Mouse (Mus musculus): ENCODE data around the gene Slc22a4. TPM values are rescaled to one million over a fixed set of nuclear protein-coding genes. Genes with fewer than 3 reads are reported as not detected.
"Not testable (repeated sequence)": the region's sequence is repeated elsewhere in the genome, so short reads cannot be mapped to it uniquely, and the experiment has no call there.

Gene Slc22a4
- polyA plus RNA-seq, 1 experiment from 2014 or later, result 36.7 TPM

DNA sequence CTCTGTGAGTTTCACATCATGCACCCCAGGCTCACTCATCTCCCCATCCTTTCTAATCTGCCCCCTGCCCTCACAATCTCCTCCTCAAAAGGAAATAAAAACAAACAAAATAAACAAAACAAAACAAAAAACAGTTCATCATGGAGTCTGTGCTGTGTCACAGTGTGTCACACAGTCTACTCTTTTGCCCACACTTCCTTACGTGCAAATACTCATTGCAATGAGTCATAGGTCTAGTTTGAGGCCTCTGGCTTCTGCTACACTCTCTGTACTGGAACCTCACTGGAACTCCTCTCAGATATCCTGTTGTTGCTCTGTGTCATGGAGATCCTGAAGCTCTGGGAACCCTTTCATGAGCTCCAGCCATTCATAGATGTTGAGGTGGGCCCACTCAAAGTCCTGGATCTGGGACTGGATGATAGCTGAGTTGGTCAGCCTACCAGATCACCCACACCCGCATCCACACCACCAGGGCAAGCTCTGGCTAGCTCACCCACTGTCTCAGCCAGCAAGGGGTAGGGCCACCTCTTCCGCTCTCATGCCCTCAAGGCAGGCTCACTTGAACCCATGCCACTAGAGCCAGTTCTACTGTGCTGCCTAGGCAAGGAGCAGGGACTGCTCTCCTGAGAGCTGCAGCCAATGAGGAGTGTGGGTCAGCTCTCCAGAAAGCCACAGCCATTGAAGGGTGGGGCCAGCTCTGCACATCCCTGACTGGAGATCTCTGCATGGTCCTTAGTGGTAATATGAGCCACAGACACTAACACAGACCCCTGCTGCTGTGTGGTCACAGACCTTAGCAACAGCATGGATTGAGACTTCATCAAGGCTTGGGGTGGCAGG, 8.8 kb downstream of the Slc22a4 start:
- Histone ChIP-seq H3K4me3 (replicated peaks) (no peak overlapping the region), H3K27me3 (no peaks in the 10 kb centered on the region), H3K9me3 (replicated peaks) (no peaks in the 10 kb centered on the region), H3K4me2 (no peak overlapping the region), H3K4me1 (replicated peaks) (peaks cover 51% of the 10 kb centered on the region), H3K36me3 (replicated peaks) (peaks cover 84% of the 10 kb centered on the region), H3K27ac (replicated peaks) (0 out of 2 replicates have a peak overlapping the region, but pooled peaks have one; percentile 26), H3K9ac (no peak overlapping the region)
- 79% methylated on average over 3 of the region's 3 CpGs for WGBS (ENCODE audit: insufficient replicate concordance)
- ATAC-seq (ENCODE audit: insufficient read depth), result no peak

DNA sequence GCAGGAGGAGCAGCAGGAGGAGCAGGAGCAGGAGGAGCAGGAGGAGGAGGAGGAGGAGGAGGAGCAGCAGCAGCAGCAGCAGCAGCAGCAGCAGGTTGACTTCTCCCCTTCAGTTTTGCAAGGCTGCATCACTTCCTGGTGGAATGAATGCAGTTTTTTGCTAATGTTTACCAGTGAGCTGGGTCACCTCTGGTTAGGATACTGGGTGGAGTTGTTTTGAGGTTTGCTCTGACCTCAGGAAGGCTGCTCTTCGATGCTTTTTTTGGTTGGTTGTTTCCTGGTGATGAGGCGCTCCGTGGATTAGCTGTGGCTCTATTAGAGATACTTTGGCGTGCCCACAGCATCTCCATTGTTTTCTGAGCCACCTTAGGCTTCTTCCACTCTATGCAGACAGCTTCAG, 10.3 kb downstream of the Slc22a4 start:
- WGBS (ENCODE audit: insufficient replicate concordance), result 52% methylated on average over 4 of the region's 4 CpGs

DNA sequence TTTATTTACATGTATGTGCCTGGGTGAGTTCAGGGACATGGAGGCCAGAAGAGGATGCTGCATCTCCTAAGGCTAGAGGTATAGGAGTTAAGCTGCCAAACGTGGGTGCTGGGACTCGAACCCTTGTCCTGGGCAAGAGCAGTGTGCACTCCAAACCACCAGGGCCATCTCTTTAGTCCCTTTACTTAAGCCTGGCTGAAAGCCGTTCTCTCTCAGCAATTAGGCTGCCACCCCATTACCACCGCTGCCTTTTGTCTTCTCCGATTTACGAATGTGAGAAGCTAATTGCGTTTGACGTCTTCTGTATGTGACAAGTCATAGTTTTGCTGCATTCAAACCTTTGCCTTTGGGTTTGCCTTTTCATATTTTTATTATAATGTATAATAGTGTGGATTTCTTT, 11.8 kb downstream of the Slc22a4 start:
- no peak for ATAC-seq (ENCODE audit: insufficient read depth)
- H3K9ac ChIP-seq, result no peak overlapping the region
- H3K36me3 ChIP-seq (replicated peaks), result peaks cover 86% of the 10 kb centered on the region
- H3K4me1 ChIP-seq (replicated peaks), result peaks cover 33% of the 10 kb centered on the region
- no peak overlapping the region for H3K4me3 ChIP-seq (replicated peaks)
- H3K4me2 ChIP-seq, result no peak overlapping the region
- WGBS (ENCODE audit: insufficient replicate concordance), result 87% methylated on average over 8 of the region's 8 CpGs
- H3K27me3 ChIP-seq, result no peaks in the 10 kb centered on the region
- H3K9me3 ChIP-seq (replicated peaks), result no peaks in the 10 kb centered on the region
- no peak overlapping the region for H3K27ac ChIP-seq (replicated peaks)

More for the DNA sequence above, 10.3 kb downstream of the Slc22a4 start:
- H3K4me3 ChIP-seq (replicated peaks), result no peak overlapping the region
- H3K9me3 ChIP-seq (replicated peaks), result no peaks in the 10 kb centered on the region
- ATAC-seq (ENCODE audit: insufficient read depth), result no peak
- H3K4me1 ChIP-seq (replicated peaks), result peaks cover 37% of the 10 kb centered on the region
- H3K36me3 ChIP-seq (replicated peaks), result peaks cover 86% of the 10 kb centered on the region
- no peaks in the 10 kb centered on the region for H3K27me3 ChIP-seq
- no peak overlapping the region for H3K4me2 ChIP-seq
- no peak overlapping the region for H3K27ac ChIP-seq (replicated peaks)
- no peak overlapping the region for H3K9ac ChIP-seq

DNA sequence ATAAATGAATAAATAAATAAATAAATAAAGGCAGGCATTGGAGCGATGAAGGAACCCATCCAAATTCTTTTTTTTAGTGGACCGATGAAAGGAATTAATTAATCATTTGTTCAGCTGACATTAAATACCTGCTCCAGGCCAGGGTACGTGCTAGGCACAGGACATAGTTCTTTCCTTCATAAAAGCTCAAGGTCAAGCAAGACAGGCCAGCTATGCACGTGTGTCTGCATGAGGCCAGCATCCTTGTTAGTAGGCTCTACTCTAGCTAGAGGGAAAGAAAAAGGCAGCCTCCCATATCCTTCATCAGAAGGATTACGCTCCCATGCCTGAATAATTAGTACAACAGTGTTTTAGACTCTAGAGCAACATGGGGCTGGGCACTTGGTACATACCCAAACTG, 14.9 kb downstream of the Slc22a4 start:
- H3K36me3 ChIP-seq (replicated peaks), result peaks cover 90% of the 10 kb centered on the region
- H3K4me1 ChIP-seq (replicated peaks), result peaks cover 24% of the 10 kb centered on the region
- no peak overlapping the region for H3K4me2 ChIP-seq
- H3K9ac ChIP-seq, result no peak overlapping the region
- H3K9me3 ChIP-seq (replicated peaks), result no peaks in the 10 kb centered on the region
- H3K4me3 ChIP-seq (replicated peaks), result no peak overlapping the region
- H3K27me3 ChIP-seq, result no peaks in the 10 kb centered on the region
- ATAC-seq (ENCODE audit: insufficient read depth), result no peak
- 85% methylated on average over 5 of the region's 5 CpGs for WGBS (ENCODE audit: insufficient replicate concordance)
- H3K27ac ChIP-seq (replicated peaks), result no peak overlapping the region

DNA sequence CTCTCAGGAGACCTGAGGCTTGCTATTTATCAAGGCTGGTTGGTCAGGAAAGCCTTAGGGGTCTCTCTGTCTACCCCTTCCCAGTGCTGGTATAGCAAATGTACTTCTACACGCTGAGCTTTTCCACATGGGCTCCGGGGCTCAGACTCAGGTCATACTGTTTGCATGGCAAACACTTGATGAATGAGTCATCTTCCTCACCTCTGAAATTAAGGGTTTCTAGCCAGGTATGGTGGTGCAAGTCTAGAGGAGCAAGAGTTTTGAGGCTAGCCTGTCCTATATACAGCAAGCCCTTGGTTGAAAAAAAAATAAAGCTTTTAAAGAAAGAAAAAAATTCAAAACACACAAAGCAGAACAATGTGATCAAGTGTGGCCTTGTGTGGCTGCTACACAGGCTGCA, 16.6 kb downstream of the Slc22a4 start:
- H3K9me3 ChIP-seq (replicated peaks), result no peaks in the 10 kb centered on the region
- H3K27ac ChIP-seq (replicated peaks), result no peak overlapping the region
- H3K36me3 ChIP-seq (replicated peaks), result peaks cover 91% of the 10 kb centered on the region
- no peaks in the 10 kb centered on the region for H3K27me3 ChIP-seq
- no peak overlapping the region for H3K9ac ChIP-seq
- no peak for ATAC-seq (ENCODE audit: insufficient read depth)
- H3K4me3 ChIP-seq (replicated peaks), result no peak overlapping the region
- WGBS (ENCODE audit: insufficient replicate concordance), result 94% methylated on average over 2 of the region's 2 CpGs
- no peak overlapping the region for H3K4me2 ChIP-seq
- peaks cover 42% of the 10 kb centered on the region for H3K4me1 ChIP-seq (replicated peaks)

DNA sequence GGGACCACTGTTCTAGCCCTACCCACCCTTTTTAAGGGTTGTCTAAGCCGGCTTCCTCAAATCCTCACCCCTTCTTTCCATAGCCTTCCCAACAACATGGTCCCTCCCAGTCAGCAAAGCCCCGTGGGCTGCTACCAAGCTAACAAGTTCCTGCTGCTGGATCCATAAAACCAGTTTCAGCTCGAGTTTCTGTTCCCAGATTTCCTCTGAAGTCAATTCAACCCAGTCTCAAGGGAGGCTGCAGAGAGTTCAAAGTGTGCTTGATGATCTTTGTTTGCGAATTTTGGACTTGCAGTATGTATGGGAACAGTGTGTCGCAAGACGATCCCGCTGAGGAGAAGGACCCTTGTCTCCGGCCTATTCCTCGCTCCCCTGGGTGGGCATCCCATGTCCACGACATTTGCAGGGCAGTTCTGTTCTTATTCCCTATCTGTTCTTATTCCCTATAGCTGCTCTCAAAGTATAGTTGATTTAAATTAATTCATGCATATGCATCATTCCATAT, 19.4 kb downstream of the Slc22a4 start:
- no peak overlapping the region for H3K4me2 ChIP-seq
- H3K27me3 ChIP-seq, result no peaks in the 10 kb centered on the region
- no peak overlapping the region for H3K9ac ChIP-seq
- H3K4me1 ChIP-seq (replicated peaks), result peaks cover 69% of the 10 kb centered on the region
- ATAC-seq (ENCODE audit: insufficient read depth), result no peak
- no peaks in the 10 kb centered on the region for H3K9me3 ChIP-seq (replicated peaks)
- 80% methylated on average over 10 of the region's 10 CpGs for WGBS (ENCODE audit: insufficient replicate concordance)
- peaks cover 89% of the 10 kb centered on the region for H3K36me3 ChIP-seq (replicated peaks)
- H3K4me3 ChIP-seq (replicated peaks), result no peak overlapping the region
- no peak overlapping the region for H3K27ac ChIP-seq (replicated peaks)

DNA sequence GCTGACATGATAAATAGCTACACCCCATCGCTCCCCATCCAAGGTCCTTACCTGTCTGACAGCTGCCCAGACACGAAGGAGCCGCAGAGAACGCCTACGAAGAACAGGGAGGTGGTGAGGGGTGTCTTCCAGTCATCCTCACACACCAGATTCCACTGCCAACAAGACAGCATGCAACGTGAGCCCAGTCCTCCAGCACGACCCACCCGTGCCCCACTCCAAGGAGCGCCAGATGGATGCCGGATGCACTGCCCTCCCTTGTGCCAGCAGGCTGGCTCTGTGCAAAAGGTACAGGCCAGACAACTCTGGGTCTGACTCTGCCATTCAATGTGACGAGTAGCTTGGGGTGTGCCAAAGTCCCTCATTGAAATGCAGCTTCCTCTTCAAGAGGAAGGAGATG, 20.2 kb downstream of the Slc22a4 start:
- no peaks in the 10 kb centered on the region for H3K9me3 ChIP-seq (replicated peaks)
- peak overlapping the region; percentile 94 for H3K27ac ChIP-seq (replicated peaks)
- H3K4me1 ChIP-seq (replicated peaks), result peaks cover 77% of the 10 kb centered on the region
- no peaks in the 10 kb centered on the region for H3K27me3 ChIP-seq
- no peak overlapping the region for H3K9ac ChIP-seq
- H3K4me2 ChIP-seq, result peak overlapping the region; percentile 66
- peaks cover 88% of the 10 kb centered on the region for H3K36me3 ChIP-seq (replicated peaks)
- WGBS (ENCODE audit: insufficient replicate concordance), result 84% methylated on average over 11 of the region's 11 CpGs
- no peak overlapping the region for H3K4me3 ChIP-seq (replicated peaks)
- ATAC-seq (ENCODE audit: insufficient read depth), result no peak

DNA sequence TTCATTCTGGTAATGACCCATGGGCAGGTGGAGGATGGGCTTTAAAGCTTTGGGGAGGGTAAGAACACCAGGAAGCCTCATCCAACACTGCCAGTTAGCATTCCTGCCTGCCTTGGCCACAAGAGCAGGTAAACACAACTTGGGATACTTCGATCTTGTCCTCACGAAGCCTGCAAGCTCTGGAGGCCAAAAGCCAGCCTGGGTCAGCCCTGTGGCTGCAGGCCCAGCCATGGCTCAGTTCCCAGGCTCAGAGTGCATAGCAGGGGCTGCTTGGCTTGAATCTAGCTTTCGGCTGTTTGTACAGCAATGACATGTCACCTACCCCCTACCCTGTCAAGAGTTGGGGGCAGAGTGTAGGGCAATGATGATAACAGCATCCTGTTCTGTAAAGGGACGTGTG, 21.0 kb downstream of the Slc22a4 start:
- WGBS (ENCODE audit: insufficient replicate concordance), result 75% methylated on average over 4 of the region's 4 CpGs
- no peak for ATAC-seq (ENCODE audit: insufficient read depth)
- peaks cover 88% of the 10 kb centered on the region for H3K36me3 ChIP-seq (replicated peaks)
- peaks cover 75% of the 10 kb centered on the region for H3K4me1 ChIP-seq (replicated peaks)
- peak overlapping the region; percentile 94 for H3K27ac ChIP-seq (replicated peaks)
- peak overlapping the region; percentile 14; the same call in 1 of the 2 replicates for H3K4me3 ChIP-seq (replicated peaks)
- no peaks in the 10 kb centered on the region for H3K9me3 ChIP-seq (replicated peaks)
- peak overlapping the region; percentile 66 for H3K4me2 ChIP-seq
- peak overlapping the region; percentile 12 for H3K9ac ChIP-seq
- no peaks in the 10 kb centered on the region for H3K27me3 ChIP-seq

DNA sequence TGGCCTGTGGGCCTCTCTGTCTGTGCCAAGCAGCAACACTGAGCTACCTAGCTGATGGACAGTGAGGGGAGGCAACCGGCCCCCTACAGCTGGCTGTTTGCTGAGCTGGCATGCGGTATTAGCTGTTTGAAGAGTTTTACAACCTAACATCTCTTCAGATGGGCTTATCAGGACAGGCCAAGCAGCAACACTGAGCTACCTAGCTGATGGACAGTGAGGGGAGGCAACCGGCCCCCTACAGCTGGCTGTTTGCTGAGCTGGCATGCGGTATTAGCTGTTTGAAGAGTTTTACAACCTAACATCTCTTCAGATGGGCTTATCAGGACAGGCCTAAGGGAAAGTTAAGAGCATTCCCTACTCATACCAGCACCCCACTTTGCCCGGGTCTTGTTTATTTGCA, 21.5 kb downstream of the Slc22a4 start:
- peaks cover 87% of the 10 kb centered on the region for H3K36me3 ChIP-seq (replicated peaks)

DNA sequence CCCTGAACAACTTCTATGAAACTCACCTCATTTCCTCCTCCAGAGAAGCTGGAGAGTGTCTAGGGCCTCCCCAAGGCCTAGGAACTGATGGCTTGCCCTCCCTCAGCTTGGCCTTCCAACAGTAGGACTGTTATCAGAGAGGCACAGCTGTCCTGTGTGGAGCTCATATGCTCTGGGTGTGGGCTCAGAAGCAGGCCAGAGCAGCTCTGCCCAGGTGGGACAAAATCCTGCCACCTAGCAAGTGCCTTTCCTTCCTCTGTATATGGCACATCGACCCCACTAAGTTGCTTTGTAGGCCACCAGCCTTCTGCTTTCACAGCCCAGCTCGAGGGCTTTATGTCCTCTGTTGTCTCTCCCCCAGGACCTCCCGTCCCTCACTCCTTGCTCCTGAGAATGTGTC, 23.2 kb downstream of the Slc22a4 start:
- Histone ChIP-seq H3K27me3 (no peaks in the 10 kb centered on the region), H3K4me1 (replicated peaks) (peaks cover 71% of the 10 kb centered on the region), H3K27ac (replicated peaks) (peak overlapping the region; percentile 94), H3K9ac (peak overlapping the region; percentile 45), H3K4me2 (peak overlapping the region; percentile 66), H3K36me3 (replicated peaks) (peaks cover 87% of the 10 kb centered on the region), H3K4me3 (replicated peaks) (peak overlapping the region; percentile 30), H3K9me3 (replicated peaks) (no peaks in the 10 kb centered on the region)
- WGBS (ENCODE audit: insufficient replicate concordance), result 37% methylated on average over 3 of the region's 3 CpGs
- peak; percentile 99 for ATAC-seq (ENCODE audit: insufficient read depth)

More for the DNA sequence above, 21.5 kb downstream of the Slc22a4 start:
- not testable (repeated sequence) for H3K27me3 ChIP-seq; H3K9me3 ChIP-seq (replicated peaks)
- H3K27ac ChIP-seq (replicated peaks), result peak overlapping the region; percentile 94
- peak overlapping the region; percentile 12; the same call in 1 of the 2 replicates for H3K9ac ChIP-seq
- peaks cover 71% of the 10 kb centered on the region for H3K4me1 ChIP-seq (replicated peaks)
- H3K4me2 ChIP-seq, result peak overlapping the region; percentile 66
- ATAC-seq (ENCODE audit: insufficient read depth), result peak; percentile 57
- 18% methylated on average over 5 of the region's 5 CpGs for WGBS (ENCODE audit: insufficient replicate concordance)
- peak overlapping the region; percentile 14; the same call in 1 of the 2 replicates for H3K4me3 ChIP-seq (replicated peaks)

DNA sequence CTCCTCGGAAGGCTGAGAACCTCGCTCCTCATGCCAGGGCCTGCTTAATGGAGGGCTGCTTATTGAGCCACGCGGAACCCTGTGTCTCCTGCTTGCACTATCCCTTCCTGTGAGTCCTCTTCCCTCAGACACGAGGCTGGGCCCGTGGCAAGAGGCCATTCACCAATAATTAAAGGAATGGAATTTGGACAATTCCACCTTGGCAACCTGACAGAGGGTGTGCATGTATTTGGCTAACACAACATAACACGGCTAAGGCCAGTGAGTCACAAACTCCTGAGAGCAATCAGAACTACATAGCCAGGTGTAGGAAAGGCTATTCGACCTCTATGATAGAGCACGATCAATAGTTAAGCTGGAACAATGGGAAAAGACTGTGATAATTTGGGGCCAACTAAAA, 23.7 kb downstream of the Slc22a4 start:
- peaks cover 87% of the 10 kb centered on the region for H3K36me3 ChIP-seq (replicated peaks)
- WGBS (ENCODE audit: insufficient replicate concordance), result 66% methylated on average over 9 of the region's 9 CpGs
- no peaks in the 10 kb centered on the region for H3K27me3 ChIP-seq
- peak overlapping the region; percentile 30; the same call in 1 of the 2 replicates for H3K4me3 ChIP-seq (replicated peaks)
- H3K9me3 ChIP-seq (replicated peaks), result no peaks in the 10 kb centered on the region
- H3K4me1 ChIP-seq (replicated peaks), result peaks cover 71% of the 10 kb centered on the region
- peak overlapping the region; percentile 94 for H3K27ac ChIP-seq (replicated peaks)
- ATAC-seq (ENCODE audit: insufficient read depth), result no peak
- H3K9ac ChIP-seq, result peak overlapping the region; percentile 25
- peak overlapping the region; percentile 66 for H3K4me2 ChIP-seq
